Mouse (Mus musculus): ENCODE measurements around the gene Pdcd4.

DNA sequence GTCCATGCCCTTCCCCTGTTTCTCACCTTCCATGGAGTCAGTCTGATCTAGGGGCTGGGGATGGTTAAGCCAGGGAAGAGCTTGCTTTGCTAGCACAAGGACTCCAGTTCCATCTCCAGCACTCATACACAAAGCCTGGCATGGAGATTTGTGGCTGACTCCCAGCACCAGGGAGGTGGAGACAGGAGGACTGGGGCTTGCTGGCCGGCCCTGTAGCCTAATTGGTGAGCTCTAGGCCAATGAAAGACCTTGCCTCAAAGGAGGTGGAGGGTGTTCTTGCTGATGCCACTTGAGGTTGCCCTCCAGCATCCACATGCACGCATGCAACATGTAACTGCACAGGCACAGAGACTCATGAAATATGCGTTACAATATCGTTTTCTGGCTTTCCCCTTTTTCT, 6.5 kb downstream of the Pdcd4 start:
- TF ChIP-seq POLR2A (IDR thresholded peaks at IDR 0.05; ENCODE audit: insufficient read depth, low read length): no peak
- TF ChIP-seq EP300 (IDR thresholded peaks at IDR 0.05; ENCODE audit: insufficient read depth, low read depth, low read length): no peak

All from ES-Bruce4 (cell line).